Mouse (Mus musculus) liver, embryonic 11.5 days (tissue): ENCODE results near the gene Eif2d. TPM values are rescaled to one million over a fixed set of nuclear protein-coding genes. Genes with fewer than 3 reads are reported as not detected.

Experiments used
- ATAC-seq: fragments of 200-750 bp; cut with Nextera tagmentation; replicated peaks from 2 replicates; pipeline ENCODE4 v1.8.0; 2017; ENCODE audit warnings: moderate number of reproducible peaks, mild to moderate bottlenecking, moderate TSS enrichment, moderate library complexity; ENCODE audit not compliant: low FRiP score
- DNase-seq: peaks from one replicate; pipeline ENCODE4 v3.0.0-alpha.2; 2017; ENCODE audit warnings: low spot score
- H3K27ac ChIP-seq: fragments of 300-500 bp; sonication (generic); 2 replicates; pipeline ENCODE4 v1.5.1; 2014; ENCODE audit warnings: mild to moderate bottlenecking, low read depth, low read length, control low read depth
- H3K27me3 ChIP-seq: fragments of 300-500 bp; sonication (generic); replicated peaks from 2 replicates; pipeline ENCODE4 v1.6.1; 2014; ENCODE audit warnings: low read length, mixed read lengths; ENCODE audit not compliant: control insufficient read depth, insufficient read depth
- H3K36me3 ChIP-seq: fragments of 300-500 bp; sonication (generic); 2 replicates; pipeline ENCODE4 v1.6.1; 2014; ENCODE audit warnings: mild to moderate bottlenecking, low read length, moderate library complexity, mixed read lengths; ENCODE audit not compliant: control insufficient read depth, insufficient read depth
- H3K4me1 ChIP-seq: fragments of 300-500 bp; sonication (generic); replicated peaks from 2 replicates; pipeline ENCODE4 v1.6.1; 2014; ENCODE audit warnings: low read length, mixed read lengths; ENCODE audit not compliant: control insufficient read depth, insufficient read depth
- H3K4me2 ChIP-seq: fragments of 300-500 bp; sonication (generic); 2 replicates; pipeline ENCODE4 v1.6.1; 2014; ENCODE audit warnings: mild to moderate bottlenecking, control low read depth, moderate library complexity
- H3K4me3 ChIP-seq: fragments of 300-500 bp; sonication (generic); 2 replicates; pipeline ENCODE4 v1.5.1; 2014; ENCODE audit warnings: low read depth, low read length, control low read depth
- H3K9ac ChIP-seq: fragments of 300-500 bp; sonication (generic); 2 replicates; pipeline ENCODE4 v1.6.1; 2014; ENCODE audit warnings: low read depth, low read length, control low read depth
- H3K9me3 ChIP-seq: fragments of 300-500 bp; sonication (generic); 2 replicates; pipeline ENCODE4 v1.6.1; 2016; ENCODE audit warnings: low read length, inconsistent platforms, mixed read lengths; ENCODE audit not compliant: control insufficient read depth
- WGBS: fragments of 180-500 bp; shearing (Covaris S2); extraction: QIAGEN DNeasy Blood & Tissue Kit; methylation state at CpG from one replicate; pipeline ENCODE4 v1.1.7; 2014; 5-methylcytosine and 5-hydroxymethylcytosine counted together
- polyA plus RNA-seq: library from polyadenylated mRNA; unstranded; fragments of >200 nt; fragmentation: Nextera tagmentation; extraction: Ambion mirVana; gene quantifications from 2 replicates; pipeline ENCODE4 v1.2.1, GENCODE M21; 2014

The Eif2d gene
- polyA plus RNA-seq, 1 experiment from 2014 or later: 61.4 TPM

- Histone ChIP-seq H3K27ac (no peak overlapping the region), H3K9ac (no peak overlapping the region), H3K4me3 (no peak overlapping the region), H3K36me3 (no peaks in the 10 kb centered on the region), H3K9me3 (no peaks in the 10 kb centered on the region), H3K27me3 (no peaks in the 10 kb centered on the region), H3K4me1 (no peaks in the 10 kb centered on the region), H3K4me2 (no peak overlapping the region)
- WGBS: 80% methylated on average over 8 of the region's 8 CpGs
- DNase-seq: no peak
- ATAC-seq: no peak
Measured at GRCm38 (mm10) chr1:131209971-131210426, 57.0 kb downstream of the Eif2d start.

DNA sequence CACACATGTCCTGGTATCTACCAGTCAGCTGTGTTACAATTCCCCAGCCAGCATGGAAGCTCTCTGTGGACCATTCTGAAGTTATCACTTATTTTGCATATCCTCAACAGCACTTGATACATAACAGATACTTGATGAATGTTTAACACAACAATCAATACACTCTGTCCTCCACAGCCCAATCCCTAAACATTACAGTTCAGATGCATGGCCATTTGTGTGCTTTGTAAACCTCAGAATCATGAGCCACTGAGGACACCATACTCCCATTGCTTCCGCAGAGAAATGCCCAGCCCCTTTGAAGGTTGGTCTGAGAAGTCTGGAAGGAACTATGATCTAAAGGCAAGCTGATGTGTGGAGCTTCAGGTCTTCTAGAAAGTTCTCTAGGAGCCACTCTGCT is 58.7 kb downstream of the Eif2d start:
- ATAC-seq (no peak), DNase-seq (no peak)
- Histone ChIP-seq H3K4me2 (no peak overlapping the region), H3K4me3 (no peak overlapping the region), H3K27ac (no peak overlapping the region), H3K9ac (no peak overlapping the region), H3K4me1 (no peaks in the 10 kb centered on the region), H3K27me3 (no peaks in the 10 kb centered on the region), H3K9me3 (no peaks in the 10 kb centered on the region), H3K36me3 (no peaks in the 10 kb centered on the region)
- WGBS: 79% methylated on average over 1 of the region's 1 CpGs

DNA sequence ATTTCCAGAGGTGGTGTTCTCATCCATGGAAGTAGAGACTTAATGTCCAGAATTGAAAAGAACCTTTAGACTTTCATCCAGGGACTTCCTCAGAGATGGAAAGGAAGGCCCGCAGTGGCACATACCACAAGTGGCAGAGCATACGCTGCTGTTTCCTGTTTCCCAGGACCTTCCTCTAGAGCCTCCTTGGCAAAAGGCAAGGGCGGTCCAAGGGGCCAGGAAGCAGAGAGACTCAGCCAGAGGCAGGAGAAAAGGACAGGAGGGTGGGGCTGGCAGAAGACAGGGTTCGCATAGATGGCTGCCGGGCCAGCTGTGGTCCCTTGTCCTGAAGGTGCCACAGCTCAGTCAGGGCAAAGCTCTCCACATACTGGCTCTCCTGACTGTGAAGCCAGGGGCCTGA is 60.0 kb downstream of the Eif2d start:
- H3K9me3 ChIP-seq: no peaks in the 10 kb centered on the region
- no peak for DNase-seq
- no peaks in the 10 kb centered on the region for H3K27me3 ChIP-seq
- no peaks in the 10 kb centered on the region for H3K4me1 ChIP-seq
- no peaks in the 10 kb centered on the region for H3K36me3 ChIP-seq
- no peak for ATAC-seq
- no peak overlapping the region for H3K27ac ChIP-seq
- H3K4me2 ChIP-seq: no peak overlapping the region
- no peak overlapping the region for H3K9ac ChIP-seq
- WGBS: 52% methylated on average over 5 of the region's 5 CpGs
- no peak overlapping the region for H3K4me3 ChIP-seq

DNA sequence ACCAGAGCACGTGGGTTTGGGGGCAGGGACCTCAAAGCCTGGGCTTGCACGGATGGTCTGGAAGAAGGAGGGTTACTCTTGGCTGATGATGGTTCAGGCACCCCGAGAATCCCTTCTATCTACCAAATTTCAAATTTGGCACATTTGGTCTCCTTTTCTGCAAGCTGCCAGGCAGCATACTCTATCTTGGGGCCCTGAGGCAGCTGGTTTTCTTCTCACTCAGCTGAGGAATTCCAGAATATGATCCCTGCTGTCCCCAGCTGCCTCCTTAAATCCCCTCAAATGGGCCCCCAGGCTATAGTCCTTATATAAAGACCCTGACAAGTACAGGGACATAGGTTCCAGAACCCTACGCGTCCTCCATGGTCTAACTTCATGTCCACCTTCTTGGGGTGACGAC is 60.4 kb downstream of the Eif2d start:
- no peak overlapping the region for H3K4me3 ChIP-seq
- WGBS: 68% methylated on average over 6 of the region's 6 CpGs
- H3K27me3 ChIP-seq: no peaks in the 10 kb centered on the region
- H3K9me3 ChIP-seq: no peaks in the 10 kb centered on the region
- DNase-seq (no peak), ATAC-seq (no peak)
- H3K4me2 ChIP-seq: no peak overlapping the region
- H3K36me3 ChIP-seq: no peaks in the 10 kb centered on the region
- H3K4me1 ChIP-seq: no peaks in the 10 kb centered on the region
- no peak overlapping the region for H3K9ac ChIP-seq
- no peak overlapping the region for H3K27ac ChIP-seq

DNA sequence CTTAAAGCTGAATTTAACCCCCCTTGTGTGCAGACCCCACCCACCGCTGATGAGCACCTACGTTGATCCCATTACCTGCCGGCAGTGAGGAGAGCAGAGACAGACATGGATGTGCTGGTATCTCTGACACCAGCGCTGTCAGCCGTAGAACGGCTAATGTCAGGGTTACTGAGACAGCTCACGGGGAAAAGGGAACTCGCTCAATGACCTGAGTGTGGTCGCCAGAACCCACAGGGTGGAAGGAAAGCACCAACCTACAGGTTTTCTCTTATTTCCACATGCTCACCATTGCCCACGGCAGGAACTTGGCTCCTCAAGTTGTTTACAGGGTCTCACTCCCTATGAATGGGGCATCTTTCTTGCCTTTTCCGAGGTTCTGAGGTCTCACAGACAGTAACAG is 66.0 kb downstream of the Eif2d start:
- ATAC-seq (no peak), DNase-seq (no peak)
- 65% methylated on average over 11 of the region's 11 CpGs for WGBS
- H3K27me3 ChIP-seq: no peaks in the 10 kb centered on the region
- no peaks in the 10 kb centered on the region for H3K4me1 ChIP-seq
- no peaks in the 10 kb centered on the region for H3K9me3 ChIP-seq
- H3K27ac ChIP-seq: no peak overlapping the region
- H3K36me3 ChIP-seq: no peaks in the 10 kb centered on the region
- H3K4me2 ChIP-seq: no peak overlapping the region
- no peak overlapping the region for H3K4me3 ChIP-seq
- no peak overlapping the region for H3K9ac ChIP-seq

DNA sequence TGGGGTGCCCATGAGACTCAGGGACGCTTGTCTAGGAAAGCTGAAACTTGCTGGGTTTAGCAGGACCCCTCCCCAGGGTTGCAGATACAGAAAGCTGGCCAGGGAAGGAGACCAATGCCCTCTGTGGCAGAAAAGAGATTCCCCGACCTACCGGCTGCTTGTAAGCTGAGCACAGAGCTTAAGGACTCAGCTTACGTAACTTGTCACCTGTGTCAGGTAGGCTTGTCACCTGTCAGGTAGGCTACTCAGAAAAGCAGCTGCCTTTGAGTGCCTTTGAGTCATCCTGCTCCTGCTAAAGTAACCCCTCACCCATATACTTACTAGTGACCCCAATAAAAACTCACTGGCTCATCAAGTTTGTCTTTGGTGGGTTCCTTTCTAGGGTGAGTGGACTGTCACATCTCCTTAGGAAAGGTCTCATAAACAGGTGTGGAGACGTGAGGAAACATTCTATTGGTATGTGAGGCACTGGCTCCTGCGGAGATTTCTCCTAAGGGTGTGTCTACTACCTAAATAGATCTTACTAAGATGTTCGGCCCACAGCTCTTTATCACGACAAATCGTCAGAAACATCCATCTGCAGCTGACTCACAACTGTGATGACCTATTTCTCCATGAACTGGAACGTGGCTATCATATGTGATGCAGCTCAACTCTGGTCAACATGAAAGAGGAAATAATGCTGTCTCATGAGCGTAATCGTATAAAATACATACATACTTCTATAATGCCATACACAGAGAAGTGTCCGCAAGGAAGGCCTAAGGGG is 69.0 kb downstream of the Eif2d start:
- no peak for DNase-seq
- Histone ChIP-seq H3K4me3 (no peak overlapping the region), H3K9me3 (no peaks in the 10 kb centered on the region), H3K27me3 (no peaks in the 10 kb centered on the region), H3K27ac (no peak overlapping the region), H3K4me2 (no peak overlapping the region), H3K9ac (no peak overlapping the region), H3K4me1 (no peaks in the 10 kb centered on the region), H3K36me3 (no peaks in the 10 kb centered on the region)
- 74% methylated on average over 13 of the region's 13 CpGs for WGBS
- no peak for ATAC-seq

GRCm38 (mm10) chr1:131223345-131223744 is 70.4 kb downstream of the Eif2d start:
- H3K27ac ChIP-seq: no peak overlapping the region
- H3K27me3 ChIP-seq: no peaks in the 10 kb centered on the region
- H3K9ac ChIP-seq: no peak overlapping the region
- H3K9me3 ChIP-seq: no peaks in the 10 kb centered on the region
- H3K4me3 ChIP-seq: no peak overlapping the region
- no peaks in the 10 kb centered on the region for H3K36me3 ChIP-seq
- no peak overlapping the region for H3K4me2 ChIP-seq
- H3K4me1 ChIP-seq: no peaks in the 10 kb centered on the region
- DNase-seq (no peak), ATAC-seq (no peak)
- 84% methylated on average over 2 of the region's 2 CpGs for WGBS

DNA sequence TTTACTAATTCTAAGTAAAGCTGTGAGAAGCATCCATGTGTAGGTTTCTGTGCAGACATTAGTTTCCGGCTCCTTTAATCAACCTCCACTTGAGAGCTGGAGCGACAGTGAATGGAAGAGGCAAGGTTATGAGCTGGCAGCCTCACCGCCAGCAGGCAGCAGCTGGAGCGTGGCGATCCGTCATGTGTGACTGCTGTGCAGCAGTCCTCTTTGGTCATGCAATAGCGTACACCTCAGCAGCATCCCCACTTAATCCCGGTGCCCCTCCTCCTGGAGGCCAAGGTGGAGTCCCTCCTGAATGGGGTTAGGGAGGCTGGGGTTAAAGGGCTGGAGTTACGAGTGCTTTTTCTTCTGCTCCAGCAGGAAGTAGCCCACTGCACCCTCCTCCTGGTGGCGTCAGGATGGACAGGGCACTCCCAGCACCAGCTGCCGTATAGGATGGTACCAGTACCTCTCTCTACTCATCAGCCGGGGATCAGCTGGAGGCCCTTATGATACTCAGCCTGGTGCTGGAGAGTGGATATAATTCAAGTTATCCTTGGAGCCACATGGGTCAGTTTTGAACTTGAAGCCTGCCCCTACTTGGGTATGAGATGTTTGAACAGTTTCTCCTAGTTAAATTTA is 72.0 kb downstream of the Eif2d start:
- no peaks in the 10 kb centered on the region for H3K36me3 ChIP-seq
- H3K9me3 ChIP-seq: no peaks in the 10 kb centered on the region
- ATAC-seq: no peak
- H3K4me2 ChIP-seq: no peak overlapping the region
- WGBS: 75% methylated on average over 12 of the region's 12 CpGs
- no peaks in the 10 kb centered on the region for H3K27me3 ChIP-seq
- DNase-seq: no peak
- H3K27ac ChIP-seq: no peak overlapping the region
- no peaks in the 10 kb centered on the region for H3K4me1 ChIP-seq
- no peak overlapping the region for H3K4me3 ChIP-seq
- H3K9ac ChIP-seq: no peak overlapping the region

DNA sequence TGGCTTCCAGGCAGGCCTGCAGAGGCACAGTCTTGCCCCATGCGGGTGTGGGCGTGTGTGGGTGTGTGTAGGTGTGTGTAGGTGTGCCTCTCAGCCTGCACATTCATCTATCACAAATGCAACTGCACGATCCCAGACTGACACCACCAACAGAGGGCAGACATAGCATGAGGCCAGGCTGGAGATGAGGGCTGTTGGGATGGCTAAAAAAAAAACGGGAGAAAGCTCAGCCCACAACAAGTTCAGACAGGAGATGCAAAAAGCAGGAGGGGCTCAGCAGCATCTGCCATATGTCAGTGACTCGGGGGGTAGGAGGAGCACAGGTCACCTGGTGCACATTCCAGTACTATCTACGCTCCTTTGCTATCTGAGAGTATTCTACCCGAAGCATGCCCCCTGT is 75.2 kb downstream of the Eif2d start:
- no peaks in the 10 kb centered on the region for H3K4me1 ChIP-seq
- H3K4me3 ChIP-seq: no peak overlapping the region
- no peaks in the 10 kb centered on the region for H3K36me3 ChIP-seq
- H3K4me2 ChIP-seq: no peak overlapping the region
- ATAC-seq (no peak), DNase-seq (no peak)
- no peak overlapping the region for H3K9ac ChIP-seq
- H3K9me3 ChIP-seq: no peaks in the 10 kb centered on the region
- no peaks in the 10 kb centered on the region for H3K27me3 ChIP-seq
- WGBS: 49% methylated on average over 7 of the region's 7 CpGs
- no peak overlapping the region for H3K27ac ChIP-seq
